Mouse (Mus musculus): ENCODE measurements around the gene Anks1b. TPM values are rescaled to one million over a fixed set of nuclear protein-coding genes. Genes with fewer than 3 reads are reported as not detected.

The Anks1b gene
- polyA plus RNA-seq, 1 experiment from 2014 or later = 0.80 TPM

GRCm38 (mm10) chr10:90408484-90408883, 535.2 kb downstream of the Anks1b start:
- Histone ChIP-seq H3K36me3 (ENCODE audit: control insufficient read depth, insufficient read depth, low read length) (no peaks in the 10 kb centered on the region), H3K27ac (ENCODE audit: low read depth, low read length) (no peak overlapping the region), H3K4me2 (no peak overlapping the region), H3K9me3 (ENCODE audit: control insufficient read depth, low read length) (no peaks in the 10 kb centered on the region), H3K4me1 (replicated peaks; ENCODE audit: control insufficient read depth, insufficient read depth, low read length) (no peaks in the 10 kb centered on the region), H3K4me3 (ENCODE audit: low read depth, low read length) (no peak overlapping the region), H3K9ac (ENCODE audit: low read depth, low read length) (no peak overlapping the region), H3K27me3 (replicated peaks; ENCODE audit: control insufficient read depth, insufficient read depth, low read length) (no peaks in the 10 kb centered on the region)
- WGBS = 88% methylated on average over 2 of the region's 2 CpGs
- no peak for DNase-seq (ENCODE audit: low spot score)
- ATAC-seq (replicated peaks; ENCODE audit: low FRiP score) = no peak

GRCm38 (mm10) chr10:90431527-90431926, 558.2 kb downstream of the Anks1b start:
- no peak for ATAC-seq (replicated peaks; ENCODE audit: low FRiP score)
- no peak overlapping the region for H3K27ac ChIP-seq (ENCODE audit: low read depth, low read length)
- H3K4me3 ChIP-seq (ENCODE audit: low read depth, low read length) = no peak overlapping the region
- no peaks in the 10 kb centered on the region for H3K27me3 ChIP-seq (replicated peaks; ENCODE audit: control insufficient read depth, insufficient read depth, low read length)
- no peaks in the 10 kb centered on the region for H3K4me1 ChIP-seq (replicated peaks; ENCODE audit: control insufficient read depth, insufficient read depth, low read length)
- no peaks in the 10 kb centered on the region for H3K36me3 ChIP-seq (ENCODE audit: control insufficient read depth, insufficient read depth, low read length)
- H3K4me2 ChIP-seq = no peak overlapping the region
- no peak overlapping the region for H3K9ac ChIP-seq (ENCODE audit: low read depth, low read length)
- WGBS = 51% methylated on average over 5 of the region's 5 CpGs
- DNase-seq (ENCODE audit: low spot score) = no peak
- no peaks in the 10 kb centered on the region for H3K9me3 ChIP-seq (ENCODE audit: control insufficient read depth, low read length)

GRCm38 (mm10) chr10:90431974-90432373, 558.7 kb downstream of the Anks1b start:
- no peaks in the 10 kb centered on the region for H3K9me3 ChIP-seq (ENCODE audit: control insufficient read depth, low read length)
- no peak for ATAC-seq (replicated peaks; ENCODE audit: low FRiP score)
- no peaks in the 10 kb centered on the region for H3K36me3 ChIP-seq (ENCODE audit: control insufficient read depth, insufficient read depth, low read length)
- no peak overlapping the region for H3K9ac ChIP-seq (ENCODE audit: low read depth, low read length)
- 68% methylated on average over 9 of the region's 9 CpGs for WGBS
- H3K27ac ChIP-seq (ENCODE audit: low read depth, low read length) = no peak overlapping the region
- no peaks in the 10 kb centered on the region for H3K27me3 ChIP-seq (replicated peaks; ENCODE audit: control insufficient read depth, insufficient read depth, low read length)
- DNase-seq (ENCODE audit: low spot score) = no peak
- no peaks in the 10 kb centered on the region for H3K4me1 ChIP-seq (replicated peaks; ENCODE audit: control insufficient read depth, insufficient read depth, low read length)
- H3K4me3 ChIP-seq (ENCODE audit: low read depth, low read length) = no peak overlapping the region
- H3K4me2 ChIP-seq = no peak overlapping the region

GRCm38 (mm10) chr10:90432479-90432878, 559.2 kb downstream of the Anks1b start:
- no peak for DNase-seq (ENCODE audit: low spot score)

GRCm38 (mm10) chr10:90441036-90441435, 567.7 kb downstream of the Anks1b start:
- WGBS = 69% methylated on average over 4 of the region's 4 CpGs
- DNase-seq (ENCODE audit: low spot score) (no peak), ATAC-seq (replicated peaks; ENCODE audit: low FRiP score) (no peak)
- Histone ChIP-seq H3K4me3 (ENCODE audit: low read depth, low read length) (no peak overlapping the region), H3K36me3 (ENCODE audit: control insufficient read depth, insufficient read depth, low read length) (no peaks in the 10 kb centered on the region), H3K9me3 (ENCODE audit: control insufficient read depth, low read length) (no peaks in the 10 kb centered on the region), H3K27me3 (replicated peaks; ENCODE audit: control insufficient read depth, insufficient read depth, low read length) (no peaks in the 10 kb centered on the region), H3K9ac (ENCODE audit: low read depth, low read length) (no peak overlapping the region), H3K4me2 (no peak overlapping the region), H3K27ac (ENCODE audit: low read depth, low read length) (no peak overlapping the region), H3K4me1 (replicated peaks; ENCODE audit: control insufficient read depth, insufficient read depth, low read length) (no peaks in the 10 kb centered on the region)

More at GRCm38 (mm10) chr10:90432479-90432878, 559.2 kb downstream of the Anks1b start:
- Histone ChIP-seq H3K9me3 (ENCODE audit: control insufficient read depth, low read length) (no peaks in the 10 kb centered on the region), H3K4me2 (no peak overlapping the region), H3K27me3 (replicated peaks; ENCODE audit: control insufficient read depth, insufficient read depth, low read length) (no peaks in the 10 kb centered on the region), H3K9ac (ENCODE audit: low read depth, low read length) (no peak overlapping the region), H3K36me3 (ENCODE audit: control insufficient read depth, insufficient read depth, low read length) (no peaks in the 10 kb centered on the region), H3K4me1 (replicated peaks; ENCODE audit: control insufficient read depth, insufficient read depth, low read length) (no peaks in the 10 kb centered on the region), H3K4me3 (ENCODE audit: low read depth, low read length) (no peak overlapping the region), H3K27ac (ENCODE audit: low read depth, low read length) (no peak overlapping the region)
- 62% methylated on average over 12 of the region's 12 CpGs for WGBS
- ATAC-seq (replicated peaks; ENCODE audit: low FRiP score) = no peak

GRCm38 (mm10) chr10:90441656-90442055, 568.3 kb downstream of the Anks1b start:
- H3K36me3 ChIP-seq (ENCODE audit: control insufficient read depth, insufficient read depth, low read length) = no peaks in the 10 kb centered on the region
- no peak overlapping the region for H3K27ac ChIP-seq (ENCODE audit: low read depth, low read length)
- H3K9ac ChIP-seq (ENCODE audit: low read depth, low read length) = no peak overlapping the region
- no peaks in the 10 kb centered on the region for H3K27me3 ChIP-seq (replicated peaks; ENCODE audit: control insufficient read depth, insufficient read depth, low read length)
- no peaks in the 10 kb centered on the region for H3K9me3 ChIP-seq (ENCODE audit: control insufficient read depth, low read length)
- ATAC-seq (replicated peaks; ENCODE audit: low FRiP score) (no peak), DNase-seq (ENCODE audit: low spot score) (no peak)
- H3K4me3 ChIP-seq (ENCODE audit: low read depth, low read length) = no peak overlapping the region
- no peaks in the 10 kb centered on the region for H3K4me1 ChIP-seq (replicated peaks; ENCODE audit: control insufficient read depth, insufficient read depth, low read length)
- 56% methylated on average over 1 of the region's 1 CpGs for WGBS
- no peak overlapping the region for H3K4me2 ChIP-seq

- no peak overlapping the region for H3K27ac ChIP-seq (ENCODE audit: low read depth, low read length)
- no peak for DNase-seq (ENCODE audit: low spot score)
- no peaks in the 10 kb centered on the region for H3K9me3 ChIP-seq (ENCODE audit: control insufficient read depth, low read length)
- no peak for ATAC-seq (replicated peaks; ENCODE audit: low FRiP score)
- no peaks in the 10 kb centered on the region for H3K4me1 ChIP-seq (replicated peaks; ENCODE audit: control insufficient read depth, insufficient read depth, low read length)
- H3K9ac ChIP-seq (ENCODE audit: low read depth, low read length) = no peak overlapping the region
- H3K36me3 ChIP-seq (ENCODE audit: control insufficient read depth, insufficient read depth, low read length) = no peaks in the 10 kb centered on the region
- H3K4me3 ChIP-seq (ENCODE audit: low read depth, low read length) = no peak overlapping the region
- no peaks in the 10 kb centered on the region for H3K27me3 ChIP-seq (replicated peaks; ENCODE audit: control insufficient read depth, insufficient read depth, low read length)
- 75% methylated on average over 2 of the region's 2 CpGs for whole genome bisulfite sequencing
- H3K4me2 ChIP-seq = no peak overlapping the region
These were observed 591.6 kb downstream of the Anks1b start for GRCm38 (mm10) chr10:90464906-90465305.

GRCm38 (mm10) chr10:90465426-90465825, 592.1 kb downstream of the Anks1b start:
- Histone ChIP-seq H3K9me3 (ENCODE audit: control insufficient read depth, low read length) (no peaks in the 10 kb centered on the region), H3K27ac (ENCODE audit: low read depth, low read length) (no peak overlapping the region), H3K4me2 (no peak overlapping the region), H3K27me3 (replicated peaks; ENCODE audit: control insufficient read depth, insufficient read depth, low read length) (no peaks in the 10 kb centered on the region), H3K36me3 (ENCODE audit: control insufficient read depth, insufficient read depth, low read length) (no peaks in the 10 kb centered on the region), H3K4me1 (replicated peaks; ENCODE audit: control insufficient read depth, insufficient read depth, low read length) (no peaks in the 10 kb centered on the region), H3K4me3 (ENCODE audit: low read depth, low read length) (no peak overlapping the region), H3K9ac (ENCODE audit: low read depth, low read length) (no peak overlapping the region)
- DNase-seq (ENCODE audit: low spot score) = no peak
- WGBS = 88% methylated on average over 6 of the region's 6 CpGs
- ATAC-seq (replicated peaks; ENCODE audit: low FRiP score) = no peak

GRCm38 (mm10) chr10:90467546-90467945, 594.2 kb downstream of the Anks1b start:
- Histone ChIP-seq H3K9ac (ENCODE audit: low read depth, low read length) (no peak overlapping the region), H3K9me3 (ENCODE audit: control insufficient read depth, low read length) (no peaks in the 10 kb centered on the region), H3K4me3 (ENCODE audit: low read depth, low read length) (no peak overlapping the region), H3K27me3 (replicated peaks; ENCODE audit: control insufficient read depth, insufficient read depth, low read length) (no peaks in the 10 kb centered on the region), H3K4me2 (no peak overlapping the region), H3K4me1 (replicated peaks; ENCODE audit: control insufficient read depth, insufficient read depth, low read length) (no peaks in the 10 kb centered on the region), H3K36me3 (ENCODE audit: control insufficient read depth, insufficient read depth, low read length) (no peaks in the 10 kb centered on the region), H3K27ac (ENCODE audit: low read depth, low read length) (no peak overlapping the region)
- ATAC-seq (replicated peaks; ENCODE audit: low FRiP score) = no peak
- DNase-seq (ENCODE audit: low spot score) = no peak
- 68% methylated on average over 1 of the region's 1 CpGs for WGBS

All from liver, embryonic 11.5 days (tissue).